Mouse (Mus musculus) liver, embryonic 16.5 days (tissue): ENCODE results near the gene AI597479. TPM values are rescaled to one million over a fixed set of nuclear protein-coding genes. Genes with fewer than 3 reads are reported as not detected.

Experiments used
- ATAC-seq: fragments of 200-750 bp; cut with Nextera tagmentation; 2 replicates; pipeline ENCODE4 v1.8.0; 2017; ENCODE audit warnings: low read depth, mild to moderate bottlenecking, moderate number of reproducible peaks, moderate library complexity
- H3K27ac ChIP-seq: fragments of 300-500 bp; sonication (generic); 2 replicates; pipeline ENCODE4 v1.5.1; 2014; ENCODE audit warnings: mild to moderate bottlenecking, low read length
- H3K27me3 ChIP-seq: fragments of 300-500 bp; sonication (generic); 2 replicates; pipeline ENCODE4 v1.6.1; 2014; ENCODE audit warnings: low read depth, low read length, mixed read lengths; ENCODE audit not compliant: control insufficient read depth, insufficient read depth
- H3K36me3 ChIP-seq: fragments of 300-500 bp; sonication (generic); 2 replicates; pipeline ENCODE4 v1.6.1; 2014; ENCODE audit warnings: mild to moderate bottlenecking; ENCODE audit not compliant: control insufficient read depth, insufficient read depth
- H3K4me1 ChIP-seq: fragments of 300-500 bp; sonication (generic); 2 replicates; pipeline ENCODE4 v1.6.1; 2014; ENCODE audit warnings: low read depth, low read length, mixed read lengths; ENCODE audit not compliant: control insufficient read depth
- H3K4me2 ChIP-seq: fragments of 300-500 bp; sonication (generic); 2 replicates; pipeline ENCODE4 v1.6.1; 2014; ENCODE audit warnings: low read depth, low read length, mixed read lengths
- H3K4me3 ChIP-seq: fragments of 300-500 bp; sonication (generic); 2 replicates; pipeline ENCODE4 v1.5.1; 2014; ENCODE audit warnings: low read depth, mild to moderate bottlenecking, low read length
- H3K9ac ChIP-seq: fragments of 300-500 bp; sonication (generic); 2 replicates; pipeline ENCODE4 v1.6.1; 2014; ENCODE audit warnings: low read depth, low read length
- H3K9me3 ChIP-seq: fragments of 300-500 bp; sonication (generic); replicated peaks from 2 replicates; pipeline ENCODE4 v1.6.1; 2016; ENCODE audit warnings: low read length; ENCODE audit not compliant: control insufficient read depth
- WGBS: fragments of 180-500 bp; shearing (Covaris S2); extraction: QIAGEN DNeasy Blood & Tissue Kit; methylation state at CpG from one replicate; pipeline ENCODE4 v1.1.7; 2014; ENCODE audit not compliant: insufficient replicate concordance; 5-methylcytosine and 5-hydroxymethylcytosine counted together
- polyA plus RNA-seq: library from polyadenylated mRNA; unstranded; fragments of >200 nt; fragmentation: Nextera tagmentation; extraction: Ambion mirVana; gene quantifications from 2 replicates; pipeline ENCODE4 v1.2.1, GENCODE M21; 2015

Gene AI597479
- polyA plus RNA-seq, 1 experiment from 2014 or later: 7.9 TPM

- ATAC-seq: no peak
- no peaks in the 10 kb centered on the region for H3K27me3 ChIP-seq
- no peak overlapping the region for H3K9ac ChIP-seq
- H3K27ac ChIP-seq: no peak overlapping the region
- H3K36me3 ChIP-seq: no peaks in the 10 kb centered on the region; the same call in 1 of the 2 replicates
- no peaks in the 10 kb centered on the region for H3K9me3 ChIP-seq
- H3K4me3 ChIP-seq: no peak overlapping the region
- no peak overlapping the region for H3K4me2 ChIP-seq
- no peaks in the 10 kb centered on the region for H3K4me1 ChIP-seq
- 86% methylated on average over 2 of the region's 2 CpGs for WGBS
Observed at GRCm38 (mm10) chr1:43074791-43075190, 23.7 kb upstream of the AI597479 start.

- WGBS: 20% methylated on average over 2 of the region's 2 CpGs
- no peaks in the 10 kb centered on the region for H3K9me3 ChIP-seq
- H3K4me1 ChIP-seq: no peaks in the 10 kb centered on the region
- no peaks in the 10 kb centered on the region for H3K27me3 ChIP-seq
- H3K4me3 ChIP-seq: no peak overlapping the region
- ATAC-seq: no peak
- H3K27ac ChIP-seq: no peak overlapping the region
- H3K9ac ChIP-seq: no peak overlapping the region
- no peaks in the 10 kb centered on the region; the same call in 1 of the 2 replicates for H3K36me3 ChIP-seq
- no peak overlapping the region for H3K4me2 ChIP-seq
Observed at GRCm38 (mm10) chr1:43078124-43078523, 20.4 kb upstream of the AI597479 start.

GRCm38 (mm10) chr1:43082946-43083345 lies 15.6 kb upstream of the AI597479 start:
- 58% methylated on average over 5 of the region's 5 CpGs for WGBS
- no peaks in the 10 kb centered on the region for H3K36me3 ChIP-seq
- no peak for ATAC-seq
- H3K9me3 ChIP-seq: no peaks in the 10 kb centered on the region
- no peak overlapping the region for H3K27ac ChIP-seq
- no peak overlapping the region for H3K9ac ChIP-seq
- H3K4me3 ChIP-seq: no peak overlapping the region
- no peaks in the 10 kb centered on the region for H3K27me3 ChIP-seq
- H3K4me1 ChIP-seq: no peaks in the 10 kb centered on the region
- no peak overlapping the region for H3K4me2 ChIP-seq

GRCm38 (mm10) chr1:43090418-43090817 lies 8.1 kb upstream of the AI597479 start:
- WGBS: 75% methylated on average over 1 of the region's 1 CpGs
- Histone ChIP-seq H3K27me3 (no peaks in the 10 kb centered on the region), H3K9ac (no peak overlapping the region), H3K4me2 (no peak overlapping the region), H3K4me1 (peaks cover 16% of the 10 kb centered on the region), H3K36me3 (no peaks in the 10 kb centered on the region), H3K27ac (no peak overlapping the region), H3K9me3 (no peaks in the 10 kb centered on the region), H3K4me3 (no peak overlapping the region)
- no peak for ATAC-seq

GRCm38 (mm10) chr1:43091306-43092055 lies 7.0 kb upstream of the AI597479 start:
- Histone ChIP-seq H3K27ac (peak overlapping the region; percentile 67), H3K27me3 (no peaks in the 10 kb centered on the region), H3K9ac (peak overlapping the region; percentile 89), H3K4me1 (peaks cover 16% of the 10 kb centered on the region), H3K4me3 (peak overlapping the region; percentile 83), H3K36me3 (no peaks in the 10 kb centered on the region), H3K9me3 (no peaks in the 10 kb centered on the region), H3K4me2 (peak overlapping the region; percentile 91)
- WGBS: 22% methylated on average over 13 of the region's 13 CpGs
- no peak; the same call in 1 of the 2 replicates for ATAC-seq

GRCm38 (mm10) chr1:43092056-43093015 lies 6.2 kb upstream of the AI597479 start:
- Histone ChIP-seq H3K36me3 (no peaks in the 10 kb centered on the region), H3K4me1 (peaks cover 16% of the 10 kb centered on the region), H3K27ac (peak overlapping the region; percentile 67), H3K4me3 (peak overlapping the region; percentile 83), H3K4me2 (peak overlapping the region; percentile 91), H3K27me3 (no peaks in the 10 kb centered on the region), H3K9me3 (no peaks in the 10 kb centered on the region), H3K9ac (peak overlapping the region; percentile 89)
- peak; percentile 92 for ATAC-seq
- WGBS: under 1% methylated on average over 100 of the region's 102 CpGs

- WGBS: 82% methylated on average over 2 of the region's 2 CpGs
Observed at GRCm38 (mm10) chr1:43094206-43094605, 4.3 kb upstream of the AI597479 start.

GRCm38 (mm10) chr1:43108729-43109128 lies 10.2 kb downstream of the AI597479 start:
- Histone ChIP-seq H3K4me3 (no peak overlapping the region), H3K27me3 (no peaks in the 10 kb centered on the region), H3K9me3 (no peaks in the 10 kb centered on the region), H3K4me2 (no peak overlapping the region), H3K9ac (no peak overlapping the region), H3K4me1 (no peaks in the 10 kb centered on the region), H3K27ac (no peak overlapping the region), H3K36me3 (0 out of 2 replicates have a peak, but pooled peaks cover 6% of the 10 kb centered on the region)
- WGBS: 48% methylated on average over 2 of the region's 2 CpGs
- no peak for ATAC-seq

More at GRCm38 (mm10) chr1:43094206-43094605, 4.3 kb upstream of the AI597479 start:
- no peaks in the 10 kb centered on the region for H3K27me3 ChIP-seq
- no peak for ATAC-seq
- H3K27ac ChIP-seq: no peak overlapping the region
- H3K36me3 ChIP-seq: no peaks in the 10 kb centered on the region
- H3K4me3 ChIP-seq: no peak overlapping the region
- no peak overlapping the region for H3K4me2 ChIP-seq
- H3K9ac ChIP-seq: no peak overlapping the region
- H3K4me1 ChIP-seq: peaks cover 16% of the 10 kb centered on the region
- H3K9me3 ChIP-seq: no peaks in the 10 kb centered on the region
